Mouse (Mus musculus): ENCODE measurements at regions not wholly inside any gene's neighbourhood (a gene's known extent, or its start where the extent isn't known, plus 50 kb on each side); places are given as distances from the start of the nearest gene placed in this dataset.

DNA sequence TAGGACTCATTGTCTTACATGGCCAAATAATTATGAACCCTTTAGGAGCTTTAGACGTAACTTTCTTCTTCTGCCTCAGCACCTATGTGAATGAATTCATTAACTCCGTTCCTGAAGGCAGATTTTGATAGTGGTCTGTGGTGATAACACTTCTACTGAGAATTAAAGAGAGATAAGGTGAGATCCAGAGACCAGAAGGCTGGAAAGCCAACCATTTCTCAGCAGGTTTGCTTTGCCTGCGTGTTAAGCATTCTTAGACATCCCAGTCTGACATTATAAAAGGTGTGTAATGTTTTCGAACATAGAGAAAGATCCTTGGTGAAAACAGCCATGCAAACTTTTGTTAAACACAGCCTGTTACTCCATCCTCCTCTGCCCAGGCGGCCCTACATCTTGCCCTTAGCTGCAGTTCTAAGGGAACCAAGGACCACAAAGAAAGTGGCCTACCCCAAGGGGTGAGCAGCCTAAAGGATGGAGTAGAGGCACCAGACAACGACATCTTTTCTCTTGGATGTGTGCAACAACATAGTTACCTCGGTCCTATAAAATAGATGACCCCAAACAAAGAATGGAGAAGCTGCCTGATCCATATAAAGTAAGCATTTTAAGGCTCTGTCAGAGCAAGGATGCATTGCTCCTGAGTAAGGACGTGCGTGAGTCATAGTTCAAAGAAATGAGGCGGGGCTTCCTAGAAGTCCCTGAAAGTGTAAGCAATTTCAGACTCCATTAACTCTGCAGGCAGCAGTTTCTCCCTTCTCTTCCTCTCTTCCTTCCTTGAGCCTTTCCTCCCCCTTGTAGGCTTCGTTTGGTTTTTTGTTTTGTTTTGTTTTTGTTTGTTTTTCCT lies 55.1 kb upstream of the Xpr1 start:
- no peak for TF ChIP-seq CTCF (IDR thresholded peaks at IDR 0.05; ENCODE audit: borderline replicate concordance, insufficient read depth, low read length)
- TF ChIP-seq POLR2A (IDR thresholded peaks at IDR 0.05; ENCODE audit: low read depth, low read length), result no peak
- no peak overlapping the region for H3K4me3 ChIP-seq (ENCODE audit: insufficient read depth, low read length)
- peak overlapping the region; percentile 62 for H3K27ac ChIP-seq (ENCODE audit: insufficient read depth, low read length)
- peaks cover 8% of the 10 kb centered on the region for H3K4me1 ChIP-seq (ENCODE audit: control insufficient read depth, insufficient read depth, low read length)

DNA sequence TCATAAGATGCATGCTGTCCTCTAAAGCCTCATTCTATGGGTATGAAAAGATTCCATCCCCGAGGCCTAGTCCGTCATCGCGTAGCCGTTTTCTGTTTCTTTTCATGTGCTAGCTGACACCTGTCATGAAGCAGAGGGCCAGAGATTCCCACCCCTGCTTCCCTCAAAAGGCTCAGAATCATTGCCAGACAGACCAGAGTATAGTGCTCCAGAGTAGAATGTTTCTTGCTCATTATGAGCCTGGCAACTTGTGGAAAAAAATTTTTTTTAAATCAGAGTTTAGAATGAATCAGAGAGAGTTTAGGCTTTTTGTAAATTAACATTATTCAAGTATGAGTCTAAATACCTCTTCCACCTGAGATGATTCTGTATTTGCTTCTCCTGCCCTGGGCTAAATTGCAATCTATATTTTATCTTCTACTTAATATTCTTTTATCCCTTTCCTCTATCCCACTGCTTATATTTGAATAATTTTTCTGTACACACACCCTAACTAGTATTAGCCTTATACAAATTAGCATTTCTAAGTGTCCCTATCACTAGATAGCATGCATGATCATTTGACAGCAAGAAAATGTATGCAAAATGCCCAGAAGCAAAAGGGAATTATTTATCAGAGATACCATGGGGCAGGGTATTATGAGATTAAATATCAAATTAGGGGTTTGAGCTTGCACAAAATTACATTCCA lies 55.9 kb upstream of the Xpr1 start:
- Histone ChIP-seq H3K4me1 (ENCODE audit: control insufficient read depth, insufficient read depth, low read length) (peaks cover 8% of the 10 kb centered on the region), H3K27ac (ENCODE audit: insufficient read depth, low read length) (peak overlapping the region; percentile 62), H3K4me3 (ENCODE audit: insufficient read depth, low read length) (no peak overlapping the region)
- TF ChIP-seq POLR2A (IDR thresholded peaks at IDR 0.05; ENCODE audit: low read depth, low read length) (no peak), CTCF (IDR thresholded peaks at IDR 0.05; ENCODE audit: borderline replicate concordance, insufficient read depth, low read length) (no peak)

DNA sequence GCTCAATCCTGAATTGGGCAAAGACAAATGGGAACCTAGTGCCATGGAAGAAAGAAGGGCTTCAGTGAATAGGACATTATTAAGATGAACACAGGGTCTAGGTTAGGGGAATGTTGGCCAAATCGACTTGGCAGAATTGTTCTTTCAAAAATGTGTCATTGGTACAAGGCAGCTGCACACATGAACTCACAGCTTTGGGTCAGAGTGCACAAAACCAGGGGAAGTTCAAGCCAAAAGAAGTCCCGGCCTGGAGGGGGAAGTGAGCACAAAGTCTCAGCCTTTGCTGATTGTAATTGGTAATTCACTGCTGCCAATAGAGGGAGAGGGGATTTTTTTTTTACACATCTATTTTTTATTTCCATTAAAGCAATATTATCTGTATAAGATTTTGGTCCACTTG lies 57.8 kb upstream of the Xpr1 start:
- TF ChIP-seq CTCF (IDR thresholded peaks at IDR 0.05; ENCODE audit: borderline replicate concordance, insufficient read depth, low read length), result no peak
- H3K4me3 ChIP-seq (ENCODE audit: insufficient read depth, low read length), result no peak overlapping the region
- H3K4me1 ChIP-seq (ENCODE audit: control insufficient read depth, insufficient read depth, low read length), result peaks cover 8% of the 10 kb centered on the region
- no peak overlapping the region for H3K27ac ChIP-seq (ENCODE audit: insufficient read depth, low read length)

DNA sequence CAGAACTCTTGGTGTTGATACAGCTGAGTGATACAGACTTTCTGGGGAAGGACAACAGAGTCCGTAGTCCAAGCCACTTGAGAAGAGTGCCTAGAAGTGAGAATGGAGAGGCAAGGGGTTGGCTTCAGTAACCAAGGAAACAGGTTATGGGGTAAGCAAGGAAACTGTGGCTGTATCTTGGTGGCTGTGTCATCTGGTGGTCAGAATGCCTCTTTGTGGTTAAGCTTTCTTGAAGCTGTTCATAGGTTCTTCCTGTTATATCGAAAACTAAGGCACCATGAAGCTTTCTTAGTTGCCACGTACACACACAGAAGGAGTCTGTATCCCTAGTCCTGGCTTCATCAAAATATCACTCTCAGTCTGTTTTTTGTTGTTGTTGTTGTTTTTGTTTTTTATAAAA lies 59.0 kb upstream of the Xpr1 start:
- Histone ChIP-seq H3K4me3 (ENCODE audit: insufficient read depth, low read length) (no peak overlapping the region), H3K4me1 (ENCODE audit: control insufficient read depth, insufficient read depth, low read length) (peaks cover 8% of the 10 kb centered on the region), H3K27ac (ENCODE audit: insufficient read depth, low read length) (no peak overlapping the region)
- no peak for TF ChIP-seq CTCF (IDR thresholded peaks at IDR 0.05; ENCODE audit: borderline replicate concordance, insufficient read depth, low read length)
- TF ChIP-seq POLR2A (IDR thresholded peaks at IDR 0.05; ENCODE audit: low read depth, low read length), result no peak

DNA sequence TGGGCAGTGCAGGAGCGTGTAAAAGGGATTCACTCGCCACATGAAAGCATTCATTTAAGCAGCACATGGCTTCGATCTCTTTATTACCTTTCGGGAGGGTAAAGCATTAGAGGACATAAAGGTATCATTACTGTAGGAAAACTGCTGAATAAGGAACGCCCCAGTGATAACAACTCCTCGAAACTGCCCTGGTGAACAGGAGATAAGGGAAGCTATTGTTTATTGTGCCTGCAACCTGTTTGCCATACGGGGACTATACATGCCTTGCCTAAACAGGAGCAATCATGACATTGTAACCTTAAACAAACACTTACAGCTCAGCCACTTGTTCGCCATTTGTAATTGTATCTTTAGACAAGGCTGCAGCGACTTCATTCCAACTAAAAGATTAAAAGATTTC lies 64.9 kb upstream of the Xpr1 start:
- Histone ChIP-seq H3K4me3 (ENCODE audit: insufficient read depth, low read length) (no peak overlapping the region), H3K27ac (ENCODE audit: insufficient read depth, low read length) (no peak overlapping the region), H3K4me1 (ENCODE audit: control insufficient read depth, insufficient read depth, low read length) (peaks cover 4% of the 10 kb centered on the region; the same call in 1 of the 2 replicates)
- TF ChIP-seq POLR2A (IDR thresholded peaks at IDR 0.05; ENCODE audit: low read depth, low read length) (no peak), CTCF (IDR thresholded peaks at IDR 0.05; ENCODE audit: borderline replicate concordance, insufficient read depth, low read length) (no peak)

DNA sequence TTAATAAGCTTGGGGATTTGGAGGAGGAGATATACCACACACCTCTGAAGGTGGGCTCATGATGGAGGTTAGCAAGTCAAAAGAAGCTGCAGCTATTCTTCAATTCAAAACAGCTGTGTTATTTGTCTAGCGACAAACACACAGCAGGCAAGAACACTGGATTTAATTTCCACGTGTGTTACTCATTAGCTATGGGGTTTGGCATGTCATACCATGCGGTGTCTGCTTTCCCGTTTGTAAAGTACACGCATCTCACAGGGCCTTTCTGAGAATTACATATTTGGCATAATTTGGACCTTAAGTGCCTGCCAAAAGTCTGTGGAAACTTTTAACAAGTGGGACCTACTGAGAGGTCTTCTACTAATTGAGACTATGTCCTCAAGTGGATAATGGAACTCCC lies 65.5 kb upstream of the Xpr1 start:
- TF ChIP-seq POLR2A (IDR thresholded peaks at IDR 0.05; ENCODE audit: low read depth, low read length) (no peak), CTCF (IDR thresholded peaks at IDR 0.05; ENCODE audit: borderline replicate concordance, insufficient read depth, low read length) (no peak)
- peaks cover 4% of the 10 kb centered on the region; the same call in 1 of the 2 replicates for H3K4me1 ChIP-seq (ENCODE audit: control insufficient read depth, insufficient read depth, low read length)
- H3K27ac ChIP-seq (ENCODE audit: insufficient read depth, low read length), result no peak overlapping the region; the same call in 1 of the 2 replicates

DNA sequence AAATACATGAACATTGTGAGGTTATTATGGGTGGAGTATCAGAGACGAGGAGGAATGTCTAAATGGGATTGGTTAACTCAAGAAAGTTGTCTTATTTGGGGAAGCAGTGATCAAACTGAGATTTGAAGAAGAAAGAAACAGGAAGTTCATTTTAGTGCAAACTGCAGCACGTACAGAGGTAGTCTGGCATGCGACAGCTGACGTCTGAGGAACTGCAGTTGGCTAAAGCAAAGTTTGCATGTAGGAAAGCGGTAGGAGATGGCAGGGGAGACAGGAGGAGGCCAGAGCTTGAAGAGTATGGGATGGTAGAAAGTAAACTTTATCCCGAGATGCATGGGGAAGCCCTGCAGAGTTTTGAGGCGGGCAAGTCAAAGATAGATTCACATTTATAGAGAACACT lies 66.5 kb upstream of the Xpr1 start:
- Histone ChIP-seq H3K27ac (ENCODE audit: insufficient read depth, low read length) (no peak overlapping the region), H3K4me3 (ENCODE audit: insufficient read depth, low read length) (no peak overlapping the region)
- no peak for TF ChIP-seq CTCF (IDR thresholded peaks at IDR 0.05; ENCODE audit: borderline replicate concordance, insufficient read depth, low read length)
- no peak for TF ChIP-seq POLR2A (IDR thresholded peaks at IDR 0.05; ENCODE audit: low read depth, low read length)

More for the DNA sequence above, 65.5 kb upstream of the Xpr1 start:
- H3K4me3 ChIP-seq (ENCODE audit: insufficient read depth, low read length), result no peak overlapping the region

DNA sequence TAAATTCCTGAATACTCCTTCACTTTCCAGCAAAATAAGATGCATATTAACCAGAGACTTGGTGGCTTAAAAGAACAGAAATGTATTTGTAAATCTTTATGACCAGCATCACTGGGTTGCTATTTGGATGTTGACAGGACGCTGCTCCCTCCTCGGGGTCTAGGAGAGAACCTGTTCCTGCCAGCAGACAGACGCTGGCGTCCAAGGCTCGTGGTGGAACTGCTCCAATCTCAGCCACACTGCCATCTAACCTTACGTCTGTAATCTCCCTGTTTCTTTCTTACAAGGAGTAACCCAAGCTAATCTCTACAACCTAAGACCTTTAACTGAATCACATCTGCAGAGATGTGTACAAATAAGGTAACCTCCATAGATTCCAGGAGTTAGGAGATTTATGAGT lies 70.1 kb upstream of the Acbd6 start:
- no peak for TF ChIP-seq CTCF (IDR thresholded peaks at IDR 0.05; ENCODE audit: borderline replicate concordance, insufficient read depth, low read length)
- no peak for TF ChIP-seq POLR2A (IDR thresholded peaks at IDR 0.05; ENCODE audit: low read depth, low read length)
- H3K4me3 ChIP-seq (ENCODE audit: insufficient read depth, low read length), result no peak overlapping the region
- no peak overlapping the region for H3K27ac ChIP-seq (ENCODE audit: insufficient read depth, low read length)
- H3K4me1 ChIP-seq (ENCODE audit: control insufficient read depth, insufficient read depth, low read length), result peaks cover 2% of the 10 kb centered on the region; the same call in 1 of the 2 replicates

More for the DNA sequence above, 66.5 kb upstream of the Xpr1 start:
- peaks cover 4% of the 10 kb centered on the region; the same call in 1 of the 2 replicates for H3K4me1 ChIP-seq (ENCODE audit: control insufficient read depth, insufficient read depth, low read length)

DNA sequence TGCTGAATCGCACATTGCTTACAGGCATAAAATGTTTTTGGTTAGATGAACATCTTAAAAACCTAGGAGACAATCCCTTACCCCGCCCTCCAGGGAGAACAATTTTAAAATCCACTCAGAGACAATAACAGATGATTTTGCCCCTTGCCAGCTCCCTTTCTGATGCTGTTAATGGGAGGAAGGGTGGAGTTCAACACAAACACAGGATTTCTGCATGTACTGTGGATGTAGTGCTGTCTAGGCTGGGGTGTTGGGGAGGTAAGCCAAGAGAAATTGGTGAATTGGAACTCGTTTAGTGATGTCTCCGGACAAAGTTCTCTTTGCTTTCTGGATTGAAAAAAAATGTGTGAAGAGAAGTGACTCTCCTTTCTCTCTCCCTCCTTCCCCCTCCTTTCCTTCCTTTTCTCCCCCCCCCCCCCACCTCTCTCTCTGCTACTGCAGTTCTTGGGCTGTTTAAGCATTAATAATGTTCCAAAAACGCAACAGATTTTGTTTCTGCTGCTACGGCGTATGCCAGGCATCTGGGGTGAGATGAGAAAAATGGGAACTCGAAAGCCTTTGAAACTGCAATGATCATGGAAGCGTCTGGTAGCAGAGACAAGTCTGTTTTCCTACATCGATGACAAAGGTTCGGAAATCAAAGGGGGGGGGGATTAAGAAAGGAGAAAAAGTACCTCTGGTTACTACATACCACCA lies 68.8 kb upstream of the Acbd6 start:
- Histone ChIP-seq H3K4me1 (ENCODE audit: control insufficient read depth, insufficient read depth, low read length) (peaks cover 7% of the 10 kb centered on the region), H3K4me3 (ENCODE audit: insufficient read depth, low read length) (no peak overlapping the region), H3K27ac (ENCODE audit: insufficient read depth, low read length) (no peak overlapping the region)
- TF ChIP-seq POLR2A (IDR thresholded peaks at IDR 0.05; ENCODE audit: low read depth, low read length), result no peak
